Mouse (Mus musculus): ENCODE results near the gene 9130019O22Rik.
"Not testable (repeated sequence)": the region's sequence is repeated elsewhere in the genome, so short reads cannot be mapped to it uniquely, and the experiment has no call there.

9130019O22Rik gene

GRCm38 (mm10) chr7:127386641-127387392 is at the start of gene 9130019O22Rik:
TSS of gene 9130019O22Rik (minus strand) at chr7:127387166.
- peak; percentile 96 for DNase-seq (ENCODE audit: low read depth)

- DNase-seq (ENCODE audit: low read depth), result no peak
These were observed 48.2 kb upstream of the 9130019O22Rik start for GRCm38 (mm10) chr7:127435206-127435605.

GRCm38 (mm10) chr7:127426354-127426753 is 39.4 kb upstream of the 9130019O22Rik start:
- no peak for DNase-seq (ENCODE audit: low read depth)

GRCm38 (mm10) chr7:127425911-127426310 is 38.9 kb upstream of the 9130019O22Rik start:
- DNase-seq (ENCODE audit: low read depth), result no peak

GRCm38 (mm10) chr7:127425291-127425690 is 38.3 kb upstream of the 9130019O22Rik start:
- no peak for DNase-seq (ENCODE audit: low read depth)

GRCm38 (mm10) chr7:127422247-127422646 is 35.3 kb upstream of the 9130019O22Rik start:
- no peak for DNase-seq (ENCODE audit: low read depth)

GRCm38 (mm10) chr7:127421388-127422191 is 34.6 kb upstream of the 9130019O22Rik start, which contains the start of gene Zfp688:
TSS of gene Zfp688 (minus strand) at chr7:127422068.
- DNase-seq (ENCODE audit: low read depth), result peak; percentile 98

GRCm38 (mm10) chr7:127411418-127411817 is 24.5 kb upstream of the 9130019O22Rik start:
- DNase-seq (ENCODE audit: low read depth), result no peak

- DNase-seq (ENCODE audit: low read depth), result peak; percentile 94
These were observed 19.3 kb upstream of the 9130019O22Rik start, which contains the start of gene Zfp764 for GRCm38 (mm10) chr7:127406002-127406987. TSS of gene Zfp764 (minus strand) at chr7:127406822.

GRCm38 (mm10) chr7:127404101-127404500 is 17.1 kb upstream of the 9130019O22Rik start:
- DNase-seq (ENCODE audit: low read depth), result not testable (repeated sequence)

GRCm38 (mm10) chr7:127402980-127403379 is 16.0 kb upstream of the 9130019O22Rik start:
- DNase-seq (ENCODE audit: low read depth), result no peak

- DNase-seq (ENCODE audit: low read depth), result no peak
These were observed 13.4 kb upstream of the 9130019O22Rik start for GRCm38 (mm10) chr7:127400355-127400754.

GRCm38 (mm10) chr7:127393944-127394333 is 7.0 kb upstream of the 9130019O22Rik start:
- DNase-seq (ENCODE audit: low read depth), result no peak

- DNase-seq (ENCODE audit: low read depth), result peak; percentile 98
These were observed 6.4 kb upstream of the 9130019O22Rik start, which contains the start of gene E430018J23Rik for GRCm38 (mm10) chr7:127393157-127393943. TSS of gene E430018J23Rik (minus strand) at chr7:127393629.

GRCm38 (mm10) chr7:127392251-127392824 is 5.4 kb upstream of the 9130019O22Rik start:
- no peak for DNase-seq (ENCODE audit: low read depth)

- DNase-seq (ENCODE audit: low read depth), result no peak
These were observed 4.6 kb upstream of the 9130019O22Rik start for GRCm38 (mm10) chr7:127391538-127391937.

GRCm38 (mm10) chr7:127390306-127390705 is 3.3 kb upstream of the 9130019O22Rik start:
- no peak for DNase-seq (ENCODE audit: low read depth)

GRCm38 (mm10) chr7:127388201-127388600 is 1.2 kb upstream of the 9130019O22Rik start:
- DNase-seq (ENCODE audit: low read depth), result not testable (repeated sequence)

GRCm38 (mm10) chr7:127385560-127385959 is 1.4 kb downstream of the 9130019O22Rik start:
- DNase-seq (ENCODE audit: low read depth), result not testable (repeated sequence)

- no peak for DNase-seq (ENCODE audit: low read depth)
These were observed 8.6 kb downstream of the 9130019O22Rik start for GRCm38 (mm10) chr7:127378310-127378921.

Measured in naive thymus-derived CD4-positive, alpha-beta T cell, adult 2 months (primary cell).